Mouse (Mus musculus) small intestine, adult 2 months (tissue): ENCODE results near the gene Il24.

ENCODE experiments used
- CTCF ChIP-seq: fragments of 200-500 bp; IDR thresholded peaks from 2 replicates; pipeline ENCODE4 v1.5.1; 2012; ENCODE audit warnings: low read depth, mild to moderate bottlenecking, control low read depth, inconsistent platforms, low read length, moderate library complexity, mixed read lengths; ENCODE audit not compliant: insufficient replicate concordance, insufficient read length; ENCODE audit errors: extremely low read depth
- POLR2A ChIP-seq: fragments of 200-500 bp; IDR thresholded peaks from 2 replicates; pipeline ENCODE4 v1.6.1; 2012; ENCODE audit warnings: low read depth, mild to moderate bottlenecking, control low read depth, inconsistent platforms, low read length, moderate library complexity

DNA sequence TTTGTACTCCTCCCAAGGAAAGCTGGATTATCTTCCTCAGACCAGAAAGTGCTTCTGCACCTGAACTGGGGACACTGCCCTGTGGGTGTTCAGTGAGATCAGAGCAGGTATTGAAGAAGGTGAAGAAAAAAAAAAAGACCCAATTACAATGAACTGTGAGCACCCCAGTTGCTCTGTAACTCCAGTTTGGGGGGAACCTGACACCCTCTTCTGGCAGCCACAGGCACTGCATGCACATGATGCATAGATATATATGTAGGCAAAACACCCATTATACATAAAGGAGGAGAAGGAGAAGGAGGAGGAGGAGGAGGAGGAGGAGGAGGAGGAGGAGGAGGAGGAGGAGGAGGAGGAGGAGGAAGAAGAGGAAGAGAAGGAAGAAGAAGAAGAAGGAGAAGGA is 39.2 kb upstream of the Il24 start:
- TF ChIP-seq CTCF, result peak; percentile 24; the same call in 1 of the 2 replicates
- no peak for TF ChIP-seq POLR2A
